Mouse (Mus musculus): Measurements from ENCODE around the gene Ppm1l. TPM values are rescaled to one million over a fixed set of nuclear protein-coding genes. Genes with fewer than 3 reads are reported as not detected.
A peak's percentile ranks its signal among the peaks of the same experiment; 100 is the strongest.

Ppm1l gene
- polyA plus RNA-seq, 1 experiment from 2014 or later, result 17.0 TPM

- Histone ChIP-seq H3K27me3 (ENCODE audit: control insufficient read depth, insufficient read depth, low read length) (no peaks in the 10 kb centered on the region), H3K4me2 (ENCODE audit: low read depth, low read length, severe bottlenecking) (no peak overlapping the region), H3K9me3 (ENCODE audit: control insufficient read depth, low read length) (no peaks in the 10 kb centered on the region), H3K4me1 (replicated peaks; ENCODE audit: control insufficient read depth, insufficient read depth, low read length) (peaks cover 5% of the 10 kb centered on the region), H3K27ac (ENCODE audit: low read depth, low read length) (no peak overlapping the region), H3K36me3 (ENCODE audit: control insufficient read depth, insufficient read depth, low read length) (no peaks in the 10 kb centered on the region), H3K9ac (ENCODE audit: low read length) (no peak overlapping the region), H3K4me3 (ENCODE audit: low read depth, low read length) (no peak overlapping the region)
- no peak for ATAC-seq (replicated peaks; ENCODE audit: low FRiP score)
- DNase-seq (ENCODE audit: low spot score), result no peak
- 80% methylated on average over 9 of the region's 9 CpGs for WGBS
Measured at GRCm38 (mm10) chr3:69531511-69531910, 214.8 kb downstream of the Ppm1l start.

- no peak overlapping the region for H3K27ac ChIP-seq (ENCODE audit: low read depth, low read length)
- DNase-seq (ENCODE audit: low spot score), result no peak
- no peaks in the 10 kb centered on the region for H3K36me3 ChIP-seq (ENCODE audit: control insufficient read depth, insufficient read depth, low read length)
- no peak for ATAC-seq (replicated peaks; ENCODE audit: low FRiP score)
- WGBS, result 74% methylated on average over 4 of the region's 4 CpGs
- no peaks in the 10 kb centered on the region for H3K9me3 ChIP-seq (ENCODE audit: control insufficient read depth, low read length)
- no peak overlapping the region for H3K4me2 ChIP-seq (ENCODE audit: low read depth, low read length, severe bottlenecking)
- H3K27me3 ChIP-seq (ENCODE audit: control insufficient read depth, insufficient read depth, low read length), result no peaks in the 10 kb centered on the region
- no peak overlapping the region for H3K9ac ChIP-seq (ENCODE audit: low read length)
- H3K4me1 ChIP-seq (replicated peaks; ENCODE audit: control insufficient read depth, insufficient read depth, low read length), result peaks cover 7% of the 10 kb centered on the region
- H3K4me3 ChIP-seq (ENCODE audit: low read depth, low read length), result no peak overlapping the region
Measured at GRCm38 (mm10) chr3:69532687-69533086, 216.0 kb downstream of the Ppm1l start.

GRCm38 (mm10) chr3:69535486-69535885, 218.8 kb downstream of the Ppm1l start:
- H3K4me3 ChIP-seq (ENCODE audit: low read depth, low read length), result no peak overlapping the region
- no peaks in the 10 kb centered on the region for H3K36me3 ChIP-seq (ENCODE audit: control insufficient read depth, insufficient read depth, low read length)
- H3K27ac ChIP-seq (ENCODE audit: low read depth, low read length), result no peak overlapping the region
- H3K27me3 ChIP-seq (ENCODE audit: control insufficient read depth, insufficient read depth, low read length), result no peaks in the 10 kb centered on the region
- H3K4me2 ChIP-seq (ENCODE audit: low read depth, low read length, severe bottlenecking), result no peak overlapping the region
- H3K4me1 ChIP-seq (replicated peaks; ENCODE audit: control insufficient read depth, insufficient read depth, low read length), result peaks cover 10% of the 10 kb centered on the region
- ATAC-seq (replicated peaks; ENCODE audit: low FRiP score) (0 out of 2 replicates have a peak, but pooled peaks have one; percentile 11), DNase-seq (ENCODE audit: low spot score) (no peak)
- WGBS, result 77% methylated on average over 10 of the region's 10 CpGs
- no peaks in the 10 kb centered on the region for H3K9me3 ChIP-seq (ENCODE audit: control insufficient read depth, low read length)
- no peak overlapping the region for H3K9ac ChIP-seq (ENCODE audit: low read length)

GRCm38 (mm10) chr3:69535941-69536647, 219.4 kb downstream of the Ppm1l start:
- Histone ChIP-seq H3K4me2 (ENCODE audit: low read depth, low read length, severe bottlenecking) (peak overlapping the region; percentile 21; the same call in 1 of the 2 replicates), H3K4me1 (replicated peaks; ENCODE audit: control insufficient read depth, insufficient read depth, low read length) (peaks cover 10% of the 10 kb centered on the region), H3K4me3 (ENCODE audit: low read depth, low read length) (no peak overlapping the region), H3K9ac (ENCODE audit: low read length) (no peak overlapping the region), H3K27ac (ENCODE audit: low read depth, low read length) (no peak overlapping the region; the same call in 1 of the 2 replicates), H3K9me3 (ENCODE audit: control insufficient read depth, low read length) (no peaks in the 10 kb centered on the region), H3K27me3 (ENCODE audit: control insufficient read depth, insufficient read depth, low read length) (no peaks in the 10 kb centered on the region), H3K36me3 (ENCODE audit: control insufficient read depth, insufficient read depth, low read length) (no peaks in the 10 kb centered on the region)
- DNase-seq (ENCODE audit: low spot score) (peak; percentile 58), ATAC-seq (replicated peaks; ENCODE audit: low FRiP score) (peak; percentile 70)
- 51% methylated on average over 25 of the region's 25 CpGs for WGBS

- Histone ChIP-seq H3K27ac (ENCODE audit: low read depth, low read length) (no peak overlapping the region), H3K4me1 (replicated peaks; ENCODE audit: control insufficient read depth, insufficient read depth, low read length) (peaks cover 4% of the 10 kb centered on the region; the same call in 1 of the 2 replicates), H3K9me3 (ENCODE audit: control insufficient read depth, low read length) (no peaks in the 10 kb centered on the region), H3K9ac (ENCODE audit: low read length) (no peak overlapping the region), H3K36me3 (ENCODE audit: control insufficient read depth, insufficient read depth, low read length) (no peaks in the 10 kb centered on the region), H3K4me3 (ENCODE audit: low read depth, low read length) (no peak overlapping the region), H3K4me2 (ENCODE audit: low read depth, low read length, severe bottlenecking) (no peak overlapping the region), H3K27me3 (ENCODE audit: control insufficient read depth, insufficient read depth, low read length) (no peaks in the 10 kb centered on the region)
- ATAC-seq (replicated peaks; ENCODE audit: low FRiP score) (no peak), DNase-seq (ENCODE audit: low spot score) (no peak)
- 73% methylated on average over 8 of the region's 8 CpGs for WGBS
Measured at GRCm38 (mm10) chr3:69542962-69543361, 226.3 kb downstream of the Ppm1l start.

GRCm38 (mm10) chr3:69543730-69544129, 227.1 kb downstream of the Ppm1l start:
- H3K27ac ChIP-seq (ENCODE audit: low read depth, low read length), result no peak overlapping the region
- H3K27me3 ChIP-seq (ENCODE audit: control insufficient read depth, insufficient read depth, low read length), result no peaks in the 10 kb centered on the region
- no peak overlapping the region for H3K4me3 ChIP-seq (ENCODE audit: low read depth, low read length)
- H3K36me3 ChIP-seq (ENCODE audit: control insufficient read depth, insufficient read depth, low read length), result no peaks in the 10 kb centered on the region
- ATAC-seq (replicated peaks; ENCODE audit: low FRiP score) (no peak), DNase-seq (ENCODE audit: low spot score) (no peak)
- H3K9ac ChIP-seq (ENCODE audit: low read length), result no peak overlapping the region
- H3K4me1 ChIP-seq (replicated peaks; ENCODE audit: control insufficient read depth, insufficient read depth, low read length), result peaks cover 4% of the 10 kb centered on the region; the same call in 1 of the 2 replicates
- WGBS, result 100% methylated on average over 1 of the region's 1 CpGs
- H3K4me2 ChIP-seq (ENCODE audit: low read depth, low read length, severe bottlenecking), result no peak overlapping the region
- no peaks in the 10 kb centered on the region for H3K9me3 ChIP-seq (ENCODE audit: control insufficient read depth, low read length)

- no peak overlapping the region for H3K27ac ChIP-seq (ENCODE audit: low read depth, low read length)
- DNase-seq (ENCODE audit: low spot score) (no peak), ATAC-seq (replicated peaks; ENCODE audit: low FRiP score) (no peak)
- no peak overlapping the region for H3K4me2 ChIP-seq (ENCODE audit: low read depth, low read length, severe bottlenecking)
- H3K9ac ChIP-seq (ENCODE audit: low read length), result no peak overlapping the region
- no peaks in the 10 kb centered on the region for H3K4me1 ChIP-seq (replicated peaks; ENCODE audit: control insufficient read depth, insufficient read depth, low read length)
- H3K36me3 ChIP-seq (ENCODE audit: control insufficient read depth, insufficient read depth, low read length), result no peaks in the 10 kb centered on the region
- no peak overlapping the region for H3K4me3 ChIP-seq (ENCODE audit: low read depth, low read length)
- H3K9me3 ChIP-seq (ENCODE audit: control insufficient read depth, low read length), result no peaks in the 10 kb centered on the region
- H3K27me3 ChIP-seq (ENCODE audit: control insufficient read depth, insufficient read depth, low read length), result no peaks in the 10 kb centered on the region
- WGBS, result 81% methylated on average over 5 of the region's 5 CpGs
Measured at GRCm38 (mm10) chr3:69545017-69545416, 228.4 kb downstream of the Ppm1l start.

- no peak overlapping the region for H3K4me3 ChIP-seq (ENCODE audit: low read depth, low read length)
- H3K4me1 ChIP-seq (replicated peaks; ENCODE audit: control insufficient read depth, insufficient read depth, low read length), result no peaks in the 10 kb centered on the region
- DNase-seq (ENCODE audit: low spot score), result no peak
- H3K9me3 ChIP-seq (ENCODE audit: control insufficient read depth, low read length), result no peaks in the 10 kb centered on the region
- H3K27ac ChIP-seq (ENCODE audit: low read depth, low read length), result no peak overlapping the region
- no peak for ATAC-seq (replicated peaks; ENCODE audit: low FRiP score)
- no peak overlapping the region for H3K4me2 ChIP-seq (ENCODE audit: low read depth, low read length, severe bottlenecking)
- WGBS, result 89% methylated on average over 22 of the region's 22 CpGs
- H3K36me3 ChIP-seq (ENCODE audit: control insufficient read depth, insufficient read depth, low read length), result no peaks in the 10 kb centered on the region
- H3K27me3 ChIP-seq (ENCODE audit: control insufficient read depth, insufficient read depth, low read length), result no peaks in the 10 kb centered on the region
- H3K9ac ChIP-seq (ENCODE audit: low read length), result no peak overlapping the region
Measured at GRCm38 (mm10) chr3:69548704-69549455, 232.2 kb downstream of the Ppm1l start.

Data from forebrain, embryonic 11.5 days (tissue).